Mouse (Mus musculus) embryonic facial prominence, embryonic 14.5 days (tissue): ENCODE measurements around the gene Idi2. TPM values are rescaled to one million over a fixed set of nuclear protein-coding genes. Genes with fewer than 3 reads are reported as not detected.
"Not testable (repeated sequence)": the region's sequence is repeated elsewhere in the genome, so short reads cannot be mapped to it uniquely, and the experiment has no call there.

Experiments used
- ATAC-seq: fragments of 200-750 bp; cut with Nextera tagmentation; 2 replicates; pipeline ENCODE4 v1.8.0; 2017; ENCODE audit warnings: low read depth, moderate number of reproducible peaks, moderate TSS enrichment
- DNase-seq: peaks from one replicate; pipeline ENCODE4 v3.0.0-alpha.2; 2015; ENCODE audit warnings: low spot score
- H3K27ac ChIP-seq: fragments of 300-500 bp; sonication (generic); replicated peaks from 2 replicates; pipeline ENCODE4 v1.5.1; 2014; ENCODE audit warnings: low read depth, mild to moderate bottlenecking, low read length, moderate library complexity
- H3K27me3 ChIP-seq: fragments of 300-500 bp; sonication (generic); replicated peaks from 2 replicates; pipeline ENCODE4 v1.6.1; 2014; ENCODE audit warnings: low read length; ENCODE audit not compliant: control insufficient read depth, insufficient read depth
- H3K36me3 ChIP-seq: fragments of 300-500 bp; sonication (generic); 2 replicates; pipeline ENCODE4 v1.6.1; 2014; ENCODE audit warnings: low read length, mixed read lengths; ENCODE audit not compliant: control insufficient read depth, insufficient read depth
- H3K4me1 ChIP-seq: fragments of 300-500 bp; sonication (generic); 2 replicates; pipeline ENCODE4 v1.6.1; 2014; ENCODE audit warnings: antibody characterized with exemption, low read length; ENCODE audit not compliant: control insufficient read depth, insufficient read depth
- H3K4me2 ChIP-seq: fragments of 300-500 bp; sonication (generic); 2 replicates; pipeline ENCODE4 v1.6.1; 2014; ENCODE audit warnings: low read depth, mild to moderate bottlenecking, low read length, moderate library complexity, mixed read lengths
- H3K4me3 ChIP-seq: fragments of 300-500 bp; sonication (generic); 2 replicates; pipeline ENCODE4 v1.5.1; 2014; ENCODE audit warnings: low read depth, mild to moderate bottlenecking, low read length
- H3K9ac ChIP-seq: fragments of 300-500 bp; sonication (generic); 2 replicates; pipeline ENCODE4 v1.6.1; 2014; ENCODE audit warnings: low read depth, mild to moderate bottlenecking, low read length, moderate library complexity, mixed read lengths
- H3K9me3 ChIP-seq: fragments of 300-500 bp; sonication (generic); 2 replicates; pipeline ENCODE4 v1.6.1; 2016; ENCODE audit warnings: low read length; ENCODE audit not compliant: control insufficient read depth
- WGBS: fragments of 180-500 bp; shearing (Covaris S2); extraction: QIAGEN DNeasy Blood & Tissue Kit; methylation state at CpG from one replicate; pipeline ENCODE4 v1.1.7; 2014; 5-methylcytosine and 5-hydroxymethylcytosine counted together
- polyA plus RNA-seq: library from polyadenylated mRNA; unstranded; fragments of >200 nt; fragmentation: Nextera tagmentation; extraction: Ambion mirVana; gene quantifications from 2 replicates; pipeline ENCODE4 v1.2.1, GENCODE M21; 2014

The Idi2 gene
- polyA plus RNA-seq, 1 experiment from 2014 or later: 3.0 TPM

DNA sequence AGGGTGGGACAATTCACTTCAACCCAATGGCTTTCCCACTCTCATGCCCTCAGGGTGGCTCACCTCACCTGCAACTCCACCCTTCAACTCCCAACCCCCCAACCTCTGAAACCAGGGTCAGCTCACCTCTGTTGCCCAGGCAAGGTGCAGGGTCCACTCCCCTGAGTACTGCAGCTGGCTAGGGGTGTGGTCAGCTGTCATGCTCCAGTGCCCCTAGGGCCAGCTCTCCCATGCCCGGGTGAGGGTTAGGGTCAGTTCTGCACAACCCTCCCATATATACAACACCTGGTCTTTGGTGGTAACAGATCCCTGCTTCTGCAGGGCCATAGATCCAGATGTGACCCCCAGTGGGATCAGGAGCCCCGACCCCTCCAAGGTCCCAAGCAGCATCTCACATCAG is 2.5 kb downstream of the Idi2 start:
- not testable (repeated sequence) for H3K36me3 ChIP-seq, H3K9ac ChIP-seq, H3K4me1 ChIP-seq, H3K4me2 ChIP-seq, H3K27ac ChIP-seq, ATAC-seq, H3K27me3 ChIP-seq, H3K9me3 ChIP-seq, H3K4me3 ChIP-seq, DNase-seq
- WGBS: 50% methylated on average over 1 of the region's 2 CpGs

DNA sequence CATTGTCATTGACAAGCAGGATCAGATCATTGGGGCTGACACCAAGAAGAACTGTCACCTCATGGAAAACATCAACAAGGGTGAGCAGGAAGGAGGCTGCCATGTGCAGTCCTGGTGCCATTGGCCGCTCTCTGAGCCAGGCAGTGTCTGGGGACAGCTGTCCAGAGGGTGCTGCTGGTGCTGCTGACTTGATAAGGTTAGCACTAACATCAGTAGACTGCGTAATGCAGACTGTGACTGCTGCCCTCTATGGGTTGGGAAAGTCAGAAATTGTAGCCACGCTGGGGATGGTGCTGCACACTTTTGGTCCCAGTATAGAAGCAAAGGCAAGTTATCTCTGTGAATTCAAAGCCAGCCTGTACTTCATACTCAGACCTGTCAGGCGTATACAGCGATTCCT is 4.2 kb downstream of the Idi2 start:
- H3K4me1 ChIP-seq, H3K4me3 ChIP-seq, ATAC-seq, H3K4me2 ChIP-seq, H3K27ac ChIP-seq, H3K9me3 ChIP-seq, DNase-seq, H3K27me3 ChIP-seq, H3K36me3 ChIP-seq, H3K9ac ChIP-seq: not testable (repeated sequence)
- WGBS: no CpG with 5 or more reads among the region's 5 CpGs

DNA sequence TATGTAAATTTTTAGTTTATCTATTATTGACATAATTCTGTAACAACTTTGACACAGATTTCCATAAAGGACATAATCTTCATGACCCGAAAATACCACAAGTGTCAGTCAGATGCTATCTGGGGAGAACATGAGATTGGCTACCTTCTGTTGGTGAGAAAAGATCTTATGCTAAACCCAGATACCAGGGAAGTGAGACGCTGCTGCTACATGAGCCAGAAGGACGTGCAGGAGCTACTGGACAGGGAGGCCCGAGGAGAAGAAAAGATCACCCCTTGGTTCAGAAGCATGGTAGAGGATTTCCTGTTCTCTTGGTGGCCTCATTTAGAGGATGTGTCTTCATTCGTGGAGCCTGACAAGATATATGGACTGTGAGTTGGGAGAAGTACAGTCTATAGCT is 6.4 kb downstream of the Idi2 start:
- not testable (repeated sequence) for H3K4me1 ChIP-seq, ATAC-seq
- 86% methylated on average over 1 of the region's 5 CpGs for WGBS

DNA sequence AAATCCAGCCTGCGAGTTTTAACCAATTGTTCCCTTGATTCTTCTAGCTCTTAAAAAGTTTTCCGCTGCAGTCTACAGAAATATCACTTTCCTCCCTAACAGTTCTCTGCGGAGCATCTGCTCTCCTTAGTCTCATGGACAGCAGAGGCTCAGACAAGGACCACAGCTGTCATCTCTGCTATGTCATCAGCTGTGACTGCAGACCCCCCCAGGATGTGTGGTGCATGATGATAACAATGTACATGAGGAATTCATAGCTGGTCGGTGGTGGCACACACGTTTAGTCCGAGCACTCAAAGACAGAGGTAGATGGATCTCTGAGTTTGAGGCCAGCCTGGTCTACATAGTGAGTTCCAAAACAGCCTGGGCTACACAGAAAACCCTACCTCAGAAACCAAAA is 6.9 kb downstream of the Idi2 start:
- not testable (repeated sequence) for H3K27ac ChIP-seq, H3K4me2 ChIP-seq, H3K4me1 ChIP-seq, H3K4me3 ChIP-seq, H3K9ac ChIP-seq, H3K9me3 ChIP-seq, H3K27me3 ChIP-seq, H3K36me3 ChIP-seq
- ATAC-seq: 0 out of 2 replicates have a peak, but pooled peaks have one; percentile 50
- peak; percentile 14 for DNase-seq
- 94% methylated on average over 5 of the region's 6 CpGs for WGBS

More for the DNA sequence above, 6.4 kb downstream of the Idi2 start:
- H3K9ac ChIP-seq, H3K27me3 ChIP-seq, H3K9me3 ChIP-seq, H3K4me3 ChIP-seq, DNase-seq, H3K36me3 ChIP-seq, H3K27ac ChIP-seq, H3K4me2 ChIP-seq: not testable (repeated sequence)

DNA sequence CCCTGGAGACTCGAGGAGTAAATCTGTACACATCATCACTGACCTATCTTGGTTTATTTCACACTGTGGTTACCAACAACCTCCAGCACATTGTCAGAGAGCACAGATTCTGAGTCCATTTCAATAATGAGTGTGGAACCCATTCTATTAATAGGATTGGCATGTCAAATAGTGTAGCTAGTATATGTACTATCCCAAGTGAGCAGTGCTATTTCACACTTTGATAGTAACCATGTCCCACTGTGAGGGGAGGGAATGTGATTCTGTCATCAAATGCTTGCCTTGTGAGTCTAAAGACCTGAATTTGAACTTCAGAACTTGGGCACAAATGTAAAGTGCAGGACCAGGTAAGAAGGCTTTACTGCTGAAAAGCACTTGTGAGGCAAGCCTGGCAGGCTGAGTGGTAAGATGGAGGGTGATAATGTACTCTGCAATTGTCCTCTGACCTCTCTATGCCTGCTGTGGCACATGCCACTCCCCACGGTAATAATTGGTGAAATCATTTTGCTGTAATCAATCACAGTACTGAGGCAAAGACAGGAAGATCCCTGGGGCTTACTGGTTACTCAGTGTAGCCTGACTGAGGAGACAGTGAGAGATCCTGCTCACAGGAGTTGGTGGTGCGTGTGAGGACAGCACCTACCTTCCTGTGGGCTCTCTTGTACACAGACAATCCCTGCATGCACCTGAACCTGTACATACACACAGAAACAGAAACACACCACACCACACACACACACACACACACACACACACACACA is 8.6 kb downstream of the Idi2 start:
- H3K36me3 ChIP-seq, H3K4me3 ChIP-seq, H3K9ac ChIP-seq, H3K9me3 ChIP-seq, DNase-seq, H3K4me1 ChIP-seq, H3K27me3 ChIP-seq, H3K4me2 ChIP-seq, ATAC-seq, H3K27ac ChIP-seq: not testable (repeated sequence)
- WGBS: 61% methylated on average over 2 of the region's 3 CpGs

DNA sequence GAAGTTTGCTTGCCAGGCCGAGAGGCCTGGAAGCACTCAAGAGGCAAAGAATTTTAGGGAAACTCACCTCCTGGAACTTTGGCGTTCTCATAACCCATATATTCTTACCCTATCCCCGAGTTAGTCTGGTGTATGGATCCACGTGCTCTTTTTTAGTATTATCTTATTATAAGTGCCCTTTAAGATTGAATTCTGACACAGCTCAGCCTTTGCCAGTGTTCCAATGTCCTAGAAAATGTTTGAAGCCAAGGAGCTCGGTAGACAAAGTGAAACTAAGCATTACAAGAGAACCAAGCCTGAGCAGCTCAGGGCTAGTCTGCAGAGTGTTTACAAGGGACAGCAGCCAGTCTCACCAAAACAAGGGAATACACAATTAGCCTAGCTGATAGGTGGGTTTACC is 9.6 kb downstream of the Idi2 start:
- not testable (repeated sequence) for H3K9ac ChIP-seq, H3K36me3 ChIP-seq, ATAC-seq, H3K27ac ChIP-seq, H3K4me3 ChIP-seq, DNase-seq, H3K9me3 ChIP-seq, H3K4me2 ChIP-seq, H3K27me3 ChIP-seq, H3K4me1 ChIP-seq
- 30% methylated on average over 5 of the region's 5 CpGs for WGBS

DNA sequence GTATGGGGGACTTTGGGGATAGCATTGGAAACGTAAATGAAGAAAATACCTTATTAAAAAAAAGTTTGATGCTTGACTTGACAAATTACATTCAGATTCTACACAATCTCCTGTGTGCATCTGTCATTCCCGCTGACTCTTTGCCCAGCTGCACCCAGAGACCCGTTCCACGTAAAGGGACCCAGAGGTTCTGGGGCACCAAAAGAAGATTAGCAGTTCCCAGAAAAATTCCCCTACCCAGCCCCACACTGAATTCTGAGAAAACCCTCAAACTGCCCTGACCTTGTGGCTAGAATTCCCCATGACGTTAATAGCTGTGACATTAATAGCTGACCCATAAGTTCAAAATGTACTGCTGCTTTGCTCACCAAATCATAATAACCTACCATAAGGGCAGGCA is 12.6 kb downstream of the Idi2 start:
- WGBS: 91% methylated on average over 5 of the region's 5 CpGs
- Histone ChIP-seq H3K4me2 (no peak overlapping the region), H3K27me3 (no peaks in the 10 kb centered on the region), H3K27ac (no peak overlapping the region), H3K36me3 (peaks cover 25% of the 10 kb centered on the region), H3K9ac (no peak overlapping the region), H3K4me3 (no peak overlapping the region), H3K9me3 (no peaks in the 10 kb centered on the region), H3K4me1 (no peaks in the 10 kb centered on the region)
- DNase-seq (no peak), ATAC-seq (no peak)

DNA sequence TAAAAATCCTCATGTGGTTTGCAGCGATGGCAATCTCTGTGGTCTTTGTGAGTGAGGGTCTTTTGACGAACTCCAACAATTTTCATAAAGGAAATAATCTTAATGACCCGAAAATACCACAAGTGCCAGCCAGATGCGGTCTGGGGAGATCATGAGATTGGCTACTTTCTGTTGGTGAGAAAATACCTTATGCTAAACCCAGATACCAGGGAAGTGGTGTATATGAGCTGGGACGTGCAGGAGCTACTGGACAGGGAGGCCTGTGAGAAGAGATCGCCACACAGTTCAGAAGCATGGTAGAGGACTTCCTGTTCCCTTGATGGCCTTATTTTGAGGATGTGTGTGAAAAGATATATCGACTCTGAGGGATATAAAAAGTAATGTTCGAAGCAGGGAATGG is 15.1 kb downstream of the Idi2 start:
- no peaks in the 10 kb centered on the region for H3K4me1 ChIP-seq
- no peak overlapping the region for H3K9ac ChIP-seq
- no peaks in the 10 kb centered on the region for H3K27me3 ChIP-seq
- no peak overlapping the region for H3K27ac ChIP-seq
- H3K36me3 ChIP-seq: peaks cover 47% of the 10 kb centered on the region
- H3K4me3 ChIP-seq: no peak overlapping the region
- whole genome bisulfite sequencing: 78% methylated on average over 8 of the region's 8 CpGs
- no peaks in the 10 kb centered on the region for H3K9me3 ChIP-seq
- no peak for ATAC-seq
- no peak overlapping the region for H3K4me2 ChIP-seq
- DNase-seq: no peak

DNA sequence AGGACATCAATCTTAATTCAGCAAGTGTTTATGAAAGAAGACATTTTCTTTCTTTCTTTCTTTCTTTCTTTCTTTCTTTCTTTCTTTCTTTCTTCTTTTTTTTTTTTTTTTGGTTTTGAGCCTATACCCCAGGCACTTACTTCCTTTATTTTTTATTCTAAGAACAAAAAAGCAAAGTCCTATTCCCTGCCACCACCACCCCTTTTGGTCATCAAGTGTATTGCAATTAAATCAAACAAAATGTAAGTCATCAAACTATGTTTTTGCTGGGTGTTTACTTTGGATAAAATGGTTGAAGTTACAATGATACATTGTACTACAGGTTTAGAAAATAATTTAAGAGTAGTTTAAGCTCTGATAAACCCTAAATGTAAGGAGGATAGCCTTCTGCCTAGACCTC is 19.7 kb downstream of the Idi2 start:
- Histone ChIP-seq H3K9me3 (no peaks in the 10 kb centered on the region), H3K9ac (no peak overlapping the region), H3K27ac (no peak overlapping the region), H3K36me3 (peaks cover 93% of the 10 kb centered on the region), H3K4me1 (no peaks in the 10 kb centered on the region), H3K4me3 (no peak overlapping the region), H3K27me3 (no peaks in the 10 kb centered on the region), H3K4me2 (no peak overlapping the region)
- DNase-seq (no peak), ATAC-seq (no peak)
